Mouse (Mus musculus) heart, adult 2 months (tissue): ENCODE results near the gene Tex13c2.

Experiments used
- CTCF ChIP-seq: fragments of 200-600 bp; IDR thresholded peaks from 2 replicates; pipeline ENCODE4 v1.8.1; 2022; ENCODE audit warnings: antibody characterized with exemption, mild to moderate bottlenecking, moderate library complexity
- EP300 ChIP-seq: fragments of 200-500 bp; IDR thresholded peaks from 2 replicates; pipeline ENCODE4 v1.6.1; 2011; ENCODE audit warnings: low read depth, low read length, control low read depth; ENCODE audit not compliant: insufficient read depth

DNA sequence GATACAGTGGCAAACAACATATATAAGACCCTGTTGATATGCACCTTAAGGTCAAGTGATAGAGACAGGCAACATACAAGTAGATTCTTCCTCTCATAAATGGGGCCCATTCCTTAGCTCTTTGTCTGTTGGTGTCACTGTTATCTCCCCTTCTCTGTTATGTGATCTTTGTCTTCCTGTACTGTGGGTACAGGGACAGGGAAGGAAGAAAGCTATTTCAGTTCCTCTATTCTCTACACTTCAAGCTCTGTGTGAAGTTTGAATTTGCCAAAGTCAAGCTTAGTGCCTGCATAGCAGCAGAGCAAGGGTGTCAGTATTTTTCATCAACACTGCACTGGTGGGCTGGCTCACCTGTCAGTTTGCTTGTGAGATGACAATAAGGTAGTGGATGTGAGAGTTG lies 11.0 kb downstream of the Tex13c2 start:
- TF ChIP-seq CTCF (no peak), EP300 (no peak)
